Mouse (Mus musculus): ENCODE measurements around the gene Tcea3. TPM values are rescaled to one million over a fixed set of nuclear protein-coding genes. Genes with fewer than 3 reads are reported as not detected.
A peak's percentile ranks its signal among the peaks of the same experiment; 100 is the strongest.

Tcea3 gene
- polyA plus RNA-seq, 1 experiment from 2014 or later, result 3.6 TPM

DNA sequence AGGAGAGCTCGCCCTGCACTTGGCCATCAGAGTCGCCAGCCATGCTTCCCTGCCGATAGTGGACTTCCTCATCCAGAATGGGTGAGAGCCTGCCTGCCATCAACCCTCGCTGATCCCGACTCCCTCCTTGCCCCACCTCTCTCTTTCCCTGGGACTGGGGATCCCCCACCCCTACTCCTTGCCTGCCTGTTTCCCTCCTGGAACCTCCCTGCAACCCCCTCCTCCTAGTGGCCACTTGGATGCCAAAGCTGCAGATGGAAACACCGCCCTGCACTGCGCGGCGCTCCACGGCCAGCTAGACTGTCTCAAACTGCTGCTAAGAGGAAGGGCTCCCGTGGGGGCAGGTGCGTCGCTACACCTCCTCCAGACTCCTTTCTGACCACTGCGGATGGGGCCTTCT lies 7.4 kb upstream of the Tcea3 start:
- Histone ChIP-seq H3K27ac (no peak overlapping the region), H3K27me3 (peaks cover 63% of the 10 kb centered on the region), H3K4me3 (no peak overlapping the region), H3K9me3 (no peaks in the 10 kb centered on the region), H3K4me2 (no peak overlapping the region), H3K4me1 (peaks cover 5% of the 10 kb centered on the region; the same call in 1 of the 2 replicates), H3K36me3 (peaks cover 74% of the 10 kb centered on the region), H3K9ac (no peak overlapping the region)
- ATAC-seq (ENCODE audit: insufficient number of reproducible peaks, insufficient read depth, low FRiP score, low TSS enrichment, low read depth), result no peak
- WGBS, result 64% methylated on average over 14 of the region's 14 CpGs

GRCm38 (mm10) chr4:136240955-136241354 lies 6.6 kb upstream of the Tcea3 start:
- H3K27me3 ChIP-seq, result peaks cover 71% of the 10 kb centered on the region
- H3K9ac ChIP-seq, result no peak overlapping the region
- 46% methylated on average over 8 of the region's 8 CpGs for WGBS
- no peak for ATAC-seq (ENCODE audit: insufficient number of reproducible peaks, insufficient read depth, low FRiP score, low TSS enrichment, low read depth)
- H3K27ac ChIP-seq, result no peak overlapping the region
- H3K4me3 ChIP-seq, result no peak overlapping the region
- no peak overlapping the region for H3K4me2 ChIP-seq
- peaks cover 69% of the 10 kb centered on the region for H3K36me3 ChIP-seq
- no peaks in the 10 kb centered on the region for H3K9me3 ChIP-seq
- peaks cover 5% of the 10 kb centered on the region; the same call in 1 of the 2 replicates for H3K4me1 ChIP-seq

DNA sequence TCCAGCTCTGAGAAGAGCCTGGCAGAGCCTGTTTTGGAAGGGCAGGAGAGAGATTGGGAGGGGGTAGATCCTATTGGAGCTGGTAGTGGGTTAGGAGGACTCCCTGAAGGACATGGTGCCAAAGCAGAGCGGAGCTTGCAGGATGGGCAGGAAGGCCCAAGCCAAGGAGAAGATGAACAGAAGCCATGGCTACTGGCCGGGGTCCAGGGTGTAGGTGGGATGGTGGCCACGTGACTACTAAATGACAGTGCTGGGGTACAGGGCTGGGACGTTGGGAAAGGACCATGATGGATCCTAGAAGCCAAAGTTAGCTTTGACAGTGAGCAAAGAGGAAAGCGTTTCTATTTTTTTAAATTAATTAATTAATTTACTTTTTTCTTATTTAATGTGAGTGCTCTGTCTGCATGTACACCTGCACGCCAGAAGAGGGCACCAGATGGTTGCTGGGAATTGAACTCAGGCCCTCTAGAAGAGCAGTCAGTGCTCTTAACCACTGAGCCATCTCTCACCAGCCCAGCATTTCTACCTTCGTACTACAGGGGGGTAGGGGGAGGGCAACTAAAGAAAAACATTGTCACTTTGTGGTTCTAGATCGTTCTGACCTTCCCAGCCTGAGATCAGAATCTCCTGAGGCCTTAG lies 5.3 kb upstream of the Tcea3 start:
- Histone ChIP-seq H3K27ac (no peak overlapping the region), H3K9ac (no peak overlapping the region), H3K4me2 (no peak overlapping the region), H3K27me3 (peaks cover 80% of the 10 kb centered on the region), H3K4me3 (no peak overlapping the region), H3K4me1 (peaks cover 17% of the 10 kb centered on the region), H3K9me3 (no peaks in the 10 kb centered on the region), H3K36me3 (peaks cover 61% of the 10 kb centered on the region)
- ATAC-seq (ENCODE audit: insufficient number of reproducible peaks, insufficient read depth, low FRiP score, low TSS enrichment, low read depth), result no peak
- WGBS, result 47% methylated on average over 8 of the region's 8 CpGs

DNA sequence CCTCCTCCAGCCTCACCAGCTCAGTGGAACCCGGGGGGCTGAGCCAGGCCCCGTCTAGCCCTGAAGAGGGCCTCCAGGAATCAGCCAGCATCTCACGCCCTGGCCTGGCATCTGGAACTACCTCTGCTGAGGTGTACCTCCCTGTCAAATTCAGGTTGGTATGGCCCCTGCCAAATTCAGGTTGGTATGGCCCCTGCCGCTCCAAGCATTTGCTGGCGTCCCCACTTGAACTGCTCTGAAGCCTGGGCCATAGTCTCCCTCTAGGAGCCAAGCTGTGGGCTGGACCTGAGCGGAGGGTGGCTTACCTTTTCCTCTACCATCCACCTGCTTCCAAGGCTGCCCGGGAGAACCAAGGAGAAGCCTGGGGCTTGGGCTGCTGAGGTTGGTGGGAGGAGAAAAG lies 4.8 kb upstream of the Tcea3 start:
- no peak overlapping the region for H3K4me2 ChIP-seq
- H3K27ac ChIP-seq, result no peak overlapping the region
- no peaks in the 10 kb centered on the region for H3K9me3 ChIP-seq
- no peak overlapping the region for H3K9ac ChIP-seq
- no peak for ATAC-seq (ENCODE audit: insufficient number of reproducible peaks, insufficient read depth, low FRiP score, low TSS enrichment, low read depth)
- peaks cover 80% of the 10 kb centered on the region for H3K27me3 ChIP-seq
- peaks cover 61% of the 10 kb centered on the region for H3K36me3 ChIP-seq
- 79% methylated on average over 7 of the region's 7 CpGs for WGBS
- H3K4me1 ChIP-seq, result peaks cover 23% of the 10 kb centered on the region
- no peak overlapping the region for H3K4me3 ChIP-seq

- Histone ChIP-seq H3K27me3 (peaks cover 80% of the 10 kb centered on the region), H3K27ac (no peak overlapping the region), H3K9me3 (no peaks in the 10 kb centered on the region), H3K4me2 (no peak overlapping the region), H3K36me3 (peaks cover 47% of the 10 kb centered on the region), H3K9ac (no peak overlapping the region), H3K4me3 (no peak overlapping the region), H3K4me1 (peaks cover 33% of the 10 kb centered on the region)
- ATAC-seq (ENCODE audit: insufficient number of reproducible peaks, insufficient read depth, low FRiP score, low TSS enrichment, low read depth), result no peak
- 70% methylated on average over 7 of the region's 7 CpGs for WGBS
Measured at GRCm38 (mm10) chr4:136244208-136244607, 3.3 kb upstream of the Tcea3 start.

DNA sequence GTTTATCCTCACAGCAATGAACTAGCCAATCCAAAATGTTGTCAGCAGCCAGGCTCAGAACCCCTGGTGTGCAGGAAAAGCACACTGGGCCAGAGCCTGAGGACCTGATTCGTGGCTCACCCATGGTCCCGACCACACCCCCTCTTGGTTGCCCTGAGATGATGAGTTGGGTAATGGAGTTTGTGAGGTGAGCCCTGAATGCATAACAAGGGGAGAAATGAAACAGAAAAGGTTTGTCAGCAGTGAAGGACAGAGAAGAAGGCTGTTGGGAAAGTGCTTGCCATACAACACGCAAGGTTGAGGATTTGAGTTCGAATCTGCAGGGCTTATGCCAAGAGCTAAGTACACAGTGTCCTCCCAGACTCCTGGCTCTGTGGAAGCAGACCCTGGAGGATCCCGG lies 1.8 kb upstream of the Tcea3 start:
- 51% methylated on average over 5 of the region's 5 CpGs for WGBS
- Histone ChIP-seq H3K9ac (no peak overlapping the region), H3K36me3 (peaks cover 32% of the 10 kb centered on the region), H3K4me3 (no peak overlapping the region), H3K27me3 (peaks cover 82% of the 10 kb centered on the region), H3K27ac (no peak overlapping the region), H3K4me1 (peaks cover 45% of the 10 kb centered on the region), H3K9me3 (no peaks in the 10 kb centered on the region), H3K4me2 (no peak overlapping the region)
- no peak for ATAC-seq (ENCODE audit: insufficient number of reproducible peaks, insufficient read depth, low FRiP score, low TSS enrichment, low read depth)

DNA sequence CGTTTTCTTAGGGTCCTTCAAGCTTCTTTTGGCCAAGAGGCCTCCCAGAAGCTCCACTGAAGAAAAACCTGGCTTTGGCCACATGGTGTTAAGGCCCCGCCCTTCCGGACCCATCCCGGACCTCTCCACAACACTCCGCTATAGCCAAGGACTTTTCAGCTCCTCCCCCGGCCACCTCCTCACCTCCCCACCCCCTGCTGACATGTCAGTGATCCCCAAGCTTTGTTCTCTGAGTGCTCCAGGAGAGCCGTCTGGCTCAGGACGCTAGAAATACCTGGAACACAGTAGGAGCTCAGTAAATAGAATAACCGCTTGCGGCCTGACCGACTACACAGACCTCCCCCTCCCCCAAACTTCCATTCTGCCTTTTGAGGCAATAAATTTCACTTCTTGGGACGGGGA lies 960 bp upstream of the Tcea3 start:
- WGBS, result 3% methylated on average over 12 of the region's 12 CpGs
- Histone ChIP-seq H3K4me1 (peaks cover 45% of the 10 kb centered on the region), H3K4me2 (peak overlapping the region; percentile 96), H3K27ac (no peak overlapping the region), H3K27me3 (peaks cover 81% of the 10 kb centered on the region), H3K4me3 (peak overlapping the region; percentile 54; the same call in 1 of the 2 replicates), H3K36me3 (peaks cover 24% of the 10 kb centered on the region), H3K9ac (no peak overlapping the region), H3K9me3 (no peaks in the 10 kb centered on the region)
- no peak for ATAC-seq (ENCODE audit: insufficient number of reproducible peaks, insufficient read depth, low FRiP score, low TSS enrichment, low read depth)

GRCm38 (mm10) chr4:136247386-136247728 lies 172 bp upstream of the Tcea3 start:
- no peak overlapping the region for H3K27ac ChIP-seq
- peaks cover 19% of the 10 kb centered on the region for H3K36me3 ChIP-seq
- H3K9ac ChIP-seq, result peak overlapping the region; percentile 66
- no peak for ATAC-seq (ENCODE audit: insufficient number of reproducible peaks, insufficient read depth, low FRiP score, low TSS enrichment, low read depth)
- H3K4me3 ChIP-seq, result peak overlapping the region; percentile 54
- WGBS, result 1% methylated on average over 14 of the region's 14 CpGs
- peaks cover 45% of the 10 kb centered on the region for H3K4me1 ChIP-seq
- peak overlapping the region; percentile 96 for H3K4me2 ChIP-seq
- H3K9me3 ChIP-seq, result no peaks in the 10 kb centered on the region
- H3K27me3 ChIP-seq, result peaks cover 88% of the 10 kb centered on the region

GRCm38 (mm10) chr4:136248464-136249331 lies 1.2 kb downstream of the Tcea3 start:
- peaks cover 6% of the 10 kb centered on the region for H3K36me3 ChIP-seq
- peak overlapping the region; percentile 96 for H3K4me2 ChIP-seq
- peak overlapping the region; percentile 66 for H3K9ac ChIP-seq
- H3K27me3 ChIP-seq, result peaks cover 88% of the 10 kb centered on the region
- no peak for ATAC-seq (ENCODE audit: insufficient number of reproducible peaks, insufficient read depth, low FRiP score, low TSS enrichment, low read depth)
- no peaks in the 10 kb centered on the region for H3K9me3 ChIP-seq
- WGBS, result 1% methylated on average over 37 of the region's 37 CpGs
- peaks cover 45% of the 10 kb centered on the region for H3K4me1 ChIP-seq
- peak overlapping the region; percentile 54 for H3K4me3 ChIP-seq
- no peak overlapping the region for H3K27ac ChIP-seq

DNA sequence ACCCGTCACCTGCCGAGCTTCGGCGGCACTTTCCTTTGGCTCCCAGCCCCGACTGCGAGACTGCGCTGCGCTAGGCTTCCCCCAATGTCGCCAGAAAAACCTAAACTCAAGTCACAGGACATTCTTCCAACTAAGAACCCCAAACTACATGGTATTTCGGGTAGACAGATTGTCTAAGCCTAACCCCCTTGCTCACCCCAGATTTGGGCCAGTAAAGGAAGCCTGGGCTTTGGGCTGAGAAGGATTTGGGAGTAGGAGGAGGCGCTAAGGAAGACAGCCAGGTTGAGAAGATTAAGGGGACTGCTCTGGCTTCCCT lies 1.8 kb downstream of the Tcea3 start:
- Histone ChIP-seq H3K4me1 (peaks cover 45% of the 10 kb centered on the region), H3K27me3 (peaks cover 82% of the 10 kb centered on the region), H3K9me3 (no peaks in the 10 kb centered on the region), H3K36me3 (no peaks in the 10 kb centered on the region; the same call in 1 of the 2 replicates), H3K27ac (no peak overlapping the region), H3K9ac (no peak overlapping the region), H3K4me3 (peak overlapping the region; percentile 54), H3K4me2 (peak overlapping the region; percentile 96)
- no peak for ATAC-seq (ENCODE audit: insufficient number of reproducible peaks, insufficient read depth, low FRiP score, low TSS enrichment, low read depth)
- 6% methylated on average over 11 of the region's 11 CpGs for WGBS

DNA sequence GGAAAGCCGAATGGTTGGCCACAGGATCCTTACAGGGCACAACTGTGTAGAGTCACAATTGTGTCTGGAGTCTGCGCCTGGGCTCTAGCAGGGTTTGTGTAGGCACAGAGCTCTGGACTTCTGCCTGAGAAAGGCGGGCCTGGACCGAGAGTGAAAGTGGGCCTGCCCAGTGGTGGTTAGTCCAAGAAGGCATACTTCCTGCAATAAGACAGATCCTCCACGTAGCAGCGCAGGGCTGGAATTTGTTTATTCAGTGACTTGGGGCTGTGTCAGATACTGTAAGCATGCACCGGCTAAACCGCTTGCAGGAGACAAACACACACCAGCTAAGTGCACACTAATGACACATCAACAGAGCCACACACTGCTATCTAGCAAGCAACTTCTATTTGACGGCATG lies 2.3 kb downstream of the Tcea3 start:
- Histone ChIP-seq H3K4me1 (peaks cover 45% of the 10 kb centered on the region), H3K27ac (no peak overlapping the region), H3K9me3 (no peaks in the 10 kb centered on the region), H3K9ac (no peak overlapping the region), H3K4me3 (peak overlapping the region; percentile 54; the same call in 1 of the 2 replicates), H3K27me3 (peaks cover 78% of the 10 kb centered on the region), H3K36me3 (no peaks in the 10 kb centered on the region; the same call in 1 of the 2 replicates), H3K4me2 (no peak overlapping the region)
- no peak for ATAC-seq (ENCODE audit: insufficient number of reproducible peaks, insufficient read depth, low FRiP score, low TSS enrichment, low read depth)
- WGBS, result 27% methylated on average over 9 of the region's 9 CpGs

- H3K4me1 ChIP-seq, result peaks cover 4% of the 10 kb centered on the region; the same call in 1 of the 2 replicates
- H3K9ac ChIP-seq, result no peak overlapping the region
- H3K27ac ChIP-seq, result no peak overlapping the region
- no peaks in the 10 kb centered on the region for H3K9me3 ChIP-seq
- WGBS, result 73% methylated on average over 6 of the region's 6 CpGs
- H3K36me3 ChIP-seq, result no peaks in the 10 kb centered on the region
- ATAC-seq (ENCODE audit: insufficient number of reproducible peaks, insufficient read depth, low FRiP score, low TSS enrichment, low read depth), result no peak
- no peak overlapping the region for H3K4me2 ChIP-seq
- no peak overlapping the region for H3K4me3 ChIP-seq
- peaks cover 18% of the 10 kb centered on the region for H3K27me3 ChIP-seq
Measured at GRCm38 (mm10) chr4:136255919-136256318, 8.4 kb downstream of the Tcea3 start.
